Mouse (Mus musculus): ENCODE measurements around the gene Rrnad1.

The Rrnad1 gene

GRCm38 (mm10) chr3:87949266-87949954, 18.9 kb upstream of the Rrnad1 start:
- DNase-seq (ENCODE audit: low read depth, low spot score) = no peak

GRCm38 (mm10) chr3:87948378-87949265, 18.1 kb upstream of the Rrnad1 start, which contains the start of gene Crabp2:
Crabp2 (plus strand) TSS chr3:87948666.
- peak; percentile 48 for DNase-seq (ENCODE audit: low read depth, low spot score)

GRCm38 (mm10) chr3:87947811-87948199, 17.3 kb upstream of the Rrnad1 start:
- DNase-seq (ENCODE audit: low read depth, low spot score) = no peak

- peak; percentile 19 for DNase-seq (ENCODE audit: low read depth, low spot score)
Observed at GRCm38 (mm10) chr3:87947056-87947810, 16.7 kb upstream of the Rrnad1 start.

GRCm38 (mm10) chr3:87946541-87946860, 16.0 kb upstream of the Rrnad1 start:
- no peak for DNase-seq (ENCODE audit: low read depth, low spot score)

GRCm38 (mm10) chr3:87945781-87946540, 15.4 kb upstream of the Rrnad1 start:
- DNase-seq (ENCODE audit: low read depth, low spot score) = no peak

- DNase-seq (ENCODE audit: low read depth, low spot score) = no peak
Observed at GRCm38 (mm10) chr3:87944838-87945600, 14.5 kb upstream of the Rrnad1 start.

GRCm38 (mm10) chr3:87943586-87943985, 13.1 kb upstream of the Rrnad1 start:
- DNase-seq (ENCODE audit: low read depth, low spot score) = no peak

- DNase-seq (ENCODE audit: low read depth, low spot score) = no peak
Observed at GRCm38 (mm10) chr3:87942471-87942870, 12.0 kb upstream of the Rrnad1 start.

- no peak for DNase-seq (ENCODE audit: low read depth, low spot score)
Observed at GRCm38 (mm10) chr3:87940611-87941010, 10.1 kb upstream of the Rrnad1 start.

GRCm38 (mm10) chr3:87935776-87936175, 5.3 kb upstream of the Rrnad1 start:
- DNase-seq (ENCODE audit: low read depth, low spot score) = peak; percentile 57

- no peak for DNase-seq (ENCODE audit: low read depth, low spot score)
Observed at GRCm38 (mm10) chr3:87935201-87935600, 4.7 kb upstream of the Rrnad1 start.

GRCm38 (mm10) chr3:87934501-87934900, 4.0 kb upstream of the Rrnad1 start:
- DNase-seq (ENCODE audit: low read depth, low spot score) = no peak

- no peak for DNase-seq (ENCODE audit: low read depth, low spot score)
Observed at GRCm38 (mm10) chr3:87934026-87934425, 3.5 kb upstream of the Rrnad1 start.

- peak; percentile 36 for DNase-seq (ENCODE audit: low read depth, low spot score)
Observed at GRCm38 (mm10) chr3:87929341-87930077, 1.0 kb downstream of the Rrnad1 start.

GRCm38 (mm10) chr3:87927452-87927851, 3.1 kb downstream of the Rrnad1 start:
- no peak for DNase-seq (ENCODE audit: low read depth, low spot score)

- DNase-seq (ENCODE audit: low read depth, low spot score) = no peak
Observed at GRCm38 (mm10) chr3:87924996-87925395, 5.5 kb downstream of the Rrnad1 start.

GRCm38 (mm10) chr3:87920270-87920943, 10.1 kb downstream of the Rrnad1 start:
- DNase-seq (ENCODE audit: low read depth, low spot score) = no peak

- DNase-seq (ENCODE audit: low read depth, low spot score) = peak; percentile 83
Observed at GRCm38 (mm10) chr3:87919336-87920108, 11.0 kb downstream of the Rrnad1 start, which contains the start of gene Mrpl24. Mrpl24 (plus strand) TSS chr3:87919506.
